Mouse (Mus musculus): ENCODE measurements around the gene Dhx35. TPM values are rescaled to one million over a fixed set of nuclear protein-coding genes. Genes with fewer than 3 reads are reported as not detected.
A peak's percentile ranks its signal among the peaks of the same experiment; 100 is the strongest.

The Dhx35 gene
- 10 to 100 TPM; 12.3 to 17.6 (median 15.8) TPM for total RNA-seq (2022)

DNA sequence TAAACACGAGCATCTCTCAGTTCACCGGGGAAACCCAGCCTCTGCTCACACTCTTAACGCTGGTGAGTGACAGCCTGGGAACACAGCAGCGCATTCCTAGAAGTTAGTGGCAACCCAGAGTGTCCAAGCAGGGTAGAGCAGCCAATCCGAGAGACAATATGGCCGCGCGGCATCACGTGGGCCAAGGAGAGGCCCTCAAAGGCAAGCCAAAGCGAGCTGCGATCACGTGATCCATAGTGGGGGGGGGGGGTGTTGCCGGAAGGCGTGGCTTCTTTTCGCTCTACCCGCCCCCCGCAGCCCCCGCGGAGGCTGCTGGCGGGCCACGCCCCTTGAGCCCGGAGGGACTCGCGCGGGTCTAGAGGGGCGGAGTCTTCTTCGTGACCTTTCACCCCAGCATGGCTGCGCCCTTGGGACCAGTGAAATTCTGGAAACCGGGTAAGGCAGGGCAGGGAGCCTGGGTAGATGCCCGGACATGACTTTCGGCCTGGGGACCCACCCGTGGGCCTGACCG, at the start of gene Dhx35:
Dhx35 (plus strand) TSS at position 314 of the 511 bp plus-strand sequence.
- DNase-seq (ENCODE audit: low spot score): peak; percentile 95

DNA sequence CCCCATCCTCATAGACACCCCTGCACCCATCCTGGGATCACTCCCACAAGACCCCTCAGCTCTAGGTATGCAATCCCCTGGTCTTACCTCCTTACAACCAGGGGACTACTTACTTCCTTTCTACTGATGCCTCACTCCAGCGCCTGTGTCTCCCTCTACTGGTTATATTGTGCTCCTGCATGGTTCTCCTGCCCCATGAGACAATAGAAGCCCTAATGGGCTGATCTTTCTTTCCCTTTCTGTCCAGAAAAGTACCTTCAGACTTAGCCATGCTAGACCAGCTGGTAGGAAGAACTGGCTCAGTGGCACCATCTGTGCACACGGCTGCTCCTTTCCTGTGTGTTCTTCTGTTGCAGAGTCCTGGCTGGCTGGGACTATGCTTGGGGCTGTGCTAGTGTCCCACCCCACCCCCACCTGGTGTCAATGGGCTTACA, 49.5 kb upstream of the Dhx35 start:
- DNase-seq (ENCODE audit: low spot score): no peak

- DNase-seq (ENCODE audit: low spot score): no peak
Measured at GRCm38 (mm10) chr2:158746164-158746563, 48.4 kb upstream of the Dhx35 start.

DNA sequence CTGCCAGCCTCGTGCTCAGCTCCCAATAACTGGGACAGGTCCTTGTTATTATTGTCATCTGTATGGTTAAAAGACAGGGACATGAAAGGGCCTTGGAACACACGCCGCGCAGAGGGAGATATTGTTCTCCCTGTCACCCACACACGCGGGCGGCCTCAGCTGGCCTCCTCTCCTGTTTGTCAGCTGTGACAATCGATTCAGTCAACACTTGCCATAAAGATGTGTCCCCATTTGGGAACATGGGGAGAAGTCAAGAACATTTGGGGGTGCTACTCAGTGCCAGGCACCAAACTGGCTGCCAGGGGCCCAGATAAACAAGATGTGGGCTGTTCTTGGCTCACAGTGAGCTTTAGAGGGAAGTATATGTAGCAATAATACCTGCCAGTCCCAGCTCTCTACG, 45.2 kb upstream of the Dhx35 start:
- no peak for DNase-seq (ENCODE audit: low spot score)

DNA sequence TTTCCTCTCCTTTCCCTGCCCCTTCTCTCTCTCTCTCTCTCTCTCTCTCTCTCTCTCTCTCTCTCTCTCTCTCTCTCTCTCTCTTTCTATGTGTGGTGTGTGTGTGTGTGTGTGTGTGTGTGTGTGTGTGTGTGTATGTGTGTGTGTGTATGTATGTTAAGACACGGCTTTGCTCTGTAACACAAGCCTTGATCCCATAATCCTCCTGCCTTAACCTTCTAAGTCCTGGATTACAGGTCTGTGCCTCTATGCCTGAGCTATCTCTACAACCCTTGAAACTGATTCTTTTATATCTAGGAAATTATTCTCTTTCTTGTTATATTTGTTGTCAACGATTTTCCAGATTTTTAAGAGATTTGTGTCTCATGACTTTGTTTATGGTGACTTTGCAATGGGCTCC, 34.4 kb upstream of the Dhx35 start:
- no peak for DNase-seq (ENCODE audit: low spot score)

GRCm38 (mm10) chr2:158762339-158762738, 32.3 kb upstream of the Dhx35 start:
- no peak for DNase-seq (ENCODE audit: low spot score)

DNA sequence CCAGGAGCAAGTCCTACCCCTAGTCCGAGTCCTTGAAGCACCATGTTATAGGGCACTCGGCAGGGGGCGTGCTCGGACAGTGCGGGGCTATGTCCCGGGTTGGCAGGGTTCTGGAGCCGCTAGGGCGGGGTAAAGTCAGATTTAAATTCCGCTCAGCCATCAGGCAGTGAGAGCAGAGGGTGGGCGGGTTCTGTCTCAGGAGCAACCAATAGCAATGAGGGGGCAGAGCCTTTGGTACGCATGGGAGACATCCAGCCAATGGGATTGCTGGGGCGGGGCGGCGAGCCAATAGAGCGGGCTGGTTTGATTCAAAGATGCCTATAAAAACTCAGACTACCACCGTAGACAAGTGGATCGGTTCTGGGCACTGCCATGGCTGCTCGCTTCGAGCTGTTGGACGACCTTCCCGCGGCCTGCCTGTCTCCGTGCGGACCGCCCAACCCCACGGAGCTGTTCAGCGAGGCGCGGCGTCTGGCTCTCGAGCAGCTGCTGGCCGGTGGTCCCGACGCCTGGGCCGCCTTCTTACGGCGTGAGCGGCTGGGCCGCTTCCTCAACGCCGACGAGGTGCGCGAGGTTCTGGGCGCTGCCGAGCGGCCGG, 26.8 kb upstream of the Dhx35 start, which contains the start of gene Fam83d:
Fam83d (plus strand) TSS at position 352 of the 598 bp plus-strand sequence.
- DNase-seq (ENCODE audit: low spot score): peak; percentile 94

- no peak for DNase-seq (ENCODE audit: low spot score)
Measured at GRCm38 (mm10) chr2:158768350-158768749, 26.3 kb upstream of the Dhx35 start.

DNA sequence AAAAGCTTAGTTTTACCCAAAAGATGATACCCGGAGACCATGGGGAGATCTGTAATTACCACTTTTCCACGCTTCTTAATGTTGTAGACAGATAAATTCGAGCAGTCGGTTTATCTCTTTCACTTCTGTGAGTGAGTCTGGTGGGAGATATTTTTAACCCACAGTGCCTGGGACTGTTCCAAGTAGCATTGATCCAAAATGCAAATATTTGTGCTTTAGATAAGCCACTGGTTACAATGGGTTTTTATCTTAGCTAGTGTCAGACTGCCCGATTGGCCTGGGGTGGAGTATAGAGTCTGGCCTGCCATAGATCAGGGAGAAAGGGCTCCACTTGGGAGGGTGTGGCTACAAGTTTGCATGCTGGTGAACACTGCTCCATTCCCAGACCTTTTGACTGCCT, 25.8 kb upstream of the Dhx35 start:
- DNase-seq (ENCODE audit: low spot score): no peak

GRCm38 (mm10) chr2:158770126-158770757, 24.4 kb upstream of the Dhx35 start:
- no peak for DNase-seq (ENCODE audit: low spot score)

DNA sequence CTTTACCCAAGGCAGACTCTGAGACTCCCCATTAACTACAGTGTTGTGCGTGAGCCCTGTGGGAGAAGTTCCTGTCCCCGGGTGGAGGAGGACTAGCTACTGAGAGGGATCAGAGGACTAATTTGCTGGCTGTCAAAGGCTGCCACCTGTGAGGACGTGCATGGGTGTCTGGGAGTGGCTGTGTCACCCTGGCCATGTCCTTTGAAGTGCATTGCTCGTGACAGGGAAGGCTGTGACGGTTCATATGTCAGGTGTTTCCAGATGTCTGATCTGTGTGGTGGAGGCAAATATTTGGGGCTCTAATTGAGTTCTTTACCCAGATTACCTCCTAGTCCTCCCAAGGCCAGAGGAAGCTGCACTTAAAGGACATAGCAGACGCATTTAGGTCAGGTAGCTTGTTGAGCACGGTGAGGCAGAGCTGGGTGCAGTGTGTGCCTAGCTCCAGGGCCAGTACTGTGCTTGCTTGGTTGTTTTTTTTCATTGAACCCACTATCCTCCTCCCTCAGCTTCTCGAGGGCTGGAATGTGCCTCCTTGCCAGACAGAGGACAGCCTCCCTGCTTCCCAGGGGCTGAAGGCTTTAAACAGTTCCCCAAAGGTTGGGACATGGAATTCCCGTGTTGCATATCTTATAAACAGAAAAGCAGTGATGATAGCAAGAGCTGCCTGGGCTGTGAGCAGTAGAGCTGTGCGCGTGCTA, 23.4 kb upstream of the Dhx35 start:
- no peak for DNase-seq (ENCODE audit: low spot score)

DNA sequence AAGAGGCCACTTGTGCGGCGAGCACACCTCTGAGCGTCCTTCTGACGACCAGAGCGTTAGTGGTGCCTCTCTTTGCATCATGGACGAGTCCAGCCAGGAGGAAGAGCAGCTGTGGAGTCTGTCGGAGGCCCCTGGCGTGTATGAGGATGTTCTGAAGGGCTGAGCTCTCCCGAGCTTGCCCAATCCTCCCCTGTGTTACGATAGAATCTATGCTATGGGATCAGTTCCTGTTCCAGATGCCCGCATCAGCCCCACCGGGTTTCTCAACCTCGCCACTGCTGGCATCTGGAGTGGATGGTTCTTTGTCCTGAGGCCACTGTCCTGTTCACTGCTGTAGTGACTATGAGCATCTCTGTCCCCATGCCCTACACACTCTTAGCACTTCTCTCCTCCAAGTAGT, 21.8 kb upstream of the Dhx35 start:
- no peak for DNase-seq (ENCODE audit: low spot score)

DNA sequence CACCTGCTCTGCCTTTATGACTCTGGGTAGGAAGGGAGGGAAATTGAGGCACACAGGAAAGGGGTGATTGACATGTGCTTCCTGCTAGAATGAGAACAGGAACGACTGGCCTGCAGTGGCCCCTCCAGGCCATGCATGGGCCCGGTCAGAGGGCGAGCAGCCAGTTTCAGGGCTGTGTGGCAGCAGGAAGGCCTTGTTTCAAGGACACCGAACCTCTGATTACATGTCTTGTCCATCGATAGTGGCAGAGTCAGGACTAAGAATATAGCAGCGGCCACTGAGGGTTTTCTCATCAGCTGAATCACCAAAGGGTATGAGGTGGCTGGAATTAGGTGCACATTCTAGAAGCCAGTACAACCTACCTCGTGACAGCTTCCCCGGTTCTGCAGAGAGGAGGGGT, 19.7 kb upstream of the Dhx35 start:
- no peak for DNase-seq (ENCODE audit: low spot score)

DNA sequence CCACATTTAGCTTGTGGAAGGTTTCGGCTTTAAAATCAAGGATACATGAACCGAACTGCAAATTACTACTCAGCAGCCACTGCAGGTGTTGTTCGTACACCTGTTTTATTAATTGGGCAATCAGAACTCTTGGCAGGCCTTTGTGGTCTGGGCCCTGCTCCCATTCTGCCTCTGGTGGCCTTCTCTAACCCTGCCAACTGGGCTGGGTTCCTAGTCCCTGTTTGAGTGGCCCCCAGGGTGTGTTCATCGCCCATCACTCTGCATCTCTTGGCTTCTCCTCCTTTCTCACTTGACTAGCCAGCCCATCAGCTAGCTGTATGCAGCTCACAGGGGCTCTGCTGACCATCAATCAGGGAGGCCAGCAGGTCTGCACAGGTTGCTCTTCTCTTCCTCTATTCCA, 17.9 kb upstream of the Dhx35 start:
- no peak for DNase-seq (ENCODE audit: low spot score)

- DNase-seq (ENCODE audit: low spot score): no peak
Measured at GRCm38 (mm10) chr2:158777490-158777889, 17.1 kb upstream of the Dhx35 start.

- DNase-seq (ENCODE audit: low spot score): no peak
Measured at GRCm38 (mm10) chr2:158778349-158778748, 16.3 kb upstream of the Dhx35 start.

- DNase-seq (ENCODE audit: low spot score): no peak
Measured at GRCm38 (mm10) chr2:158781126-158781525, 13.5 kb upstream of the Dhx35 start.

DNA sequence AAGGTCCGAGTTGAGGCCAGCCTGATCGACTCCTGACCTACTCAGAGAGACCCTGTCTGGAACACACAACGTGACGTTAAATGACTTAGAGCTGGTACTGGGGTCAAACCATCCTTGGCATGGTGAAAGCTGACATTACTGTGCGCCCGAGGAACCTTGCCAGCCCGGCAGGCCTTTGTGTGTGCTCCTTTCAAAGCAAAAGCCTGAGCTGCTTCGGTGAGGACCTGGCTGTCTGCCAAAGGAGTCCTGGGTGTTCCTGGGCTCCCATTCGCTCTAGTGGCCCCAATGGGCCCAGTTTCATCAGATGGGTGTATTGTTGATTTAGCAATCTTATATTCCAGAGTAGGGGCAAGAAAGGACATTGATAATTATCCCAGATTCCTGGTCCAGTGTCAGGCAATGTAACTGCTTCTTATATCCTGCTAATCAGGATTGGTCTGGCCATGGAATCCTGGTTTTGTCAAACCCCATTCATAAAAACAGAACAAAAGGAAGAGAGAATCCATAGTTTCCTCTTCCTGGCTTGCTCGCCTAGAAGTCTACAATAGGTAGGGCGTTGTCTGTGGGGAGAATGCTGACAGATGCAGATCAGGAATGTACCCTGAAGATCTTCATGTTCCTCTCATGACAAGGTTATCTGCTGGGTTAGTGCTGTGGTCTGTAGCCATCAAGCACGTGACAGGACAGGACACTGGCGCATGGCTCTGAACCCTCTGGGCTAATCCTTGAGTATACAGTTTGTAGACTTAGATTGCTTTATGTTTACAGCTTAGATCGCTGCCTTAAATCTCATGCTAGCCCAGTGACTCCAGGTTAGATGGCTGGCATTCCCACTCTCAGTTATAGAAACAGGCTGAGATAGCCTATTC, 7.4 kb upstream of the Dhx35 start:
- DNase-seq (ENCODE audit: low spot score): no peak

- DNase-seq (ENCODE audit: low spot score): no peak
Measured at GRCm38 (mm10) chr2:158795043-158795442, 436 bp downstream of the Dhx35 start.

GRCm38 (mm10) chr2:158795875-158796274, 1.3 kb downstream of the Dhx35 start:
- DNase-seq (ENCODE audit: low spot score): no peak

GRCm38 (mm10) chr2:158799328-158799727, 4.7 kb downstream of the Dhx35 start:
- no peak for DNase-seq (ENCODE audit: low spot score)

GRCm38 (mm10) chr2:158800788-158801187, 6.2 kb downstream of the Dhx35 start:
- DNase-seq (ENCODE audit: low spot score): no peak

Data from heart, adult 8-10 months (tissue).